Mouse (Mus musculus): Measurements from ENCODE around the gene Diexf. TPM values are rescaled to one million over a fixed set of nuclear protein-coding genes. Genes with fewer than 3 reads are reported as not detected.

Diexf gene
- polyA plus RNA-seq, 1 experiment from 2014 or later, result 7.2 TPM

- H3K4me3 ChIP-seq, result no peak overlapping the region
- no peak for ATAC-seq (ENCODE audit: low FRiP score, low read depth)
- H3K27ac ChIP-seq (replicated peaks), result no peak overlapping the region
- H3K4me1 ChIP-seq (replicated peaks), result peaks cover 12% of the 10 kb centered on the region
- H3K9ac ChIP-seq, result no peak overlapping the region
- no peak overlapping the region for H3K4me2 ChIP-seq
- no peaks in the 10 kb centered on the region for H3K9me3 ChIP-seq
- WGBS, result 83% methylated on average over 15 of the region's 15 CpGs
- H3K36me3 ChIP-seq, result no peaks in the 10 kb centered on the region
- peaks cover 41% of the 10 kb centered on the region for H3K27me3 ChIP-seq
Measured at GRCm38 (mm10) chr1:193156316-193157110, 26.4 kb upstream of the Diexf start.

- Histone ChIP-seq H3K27me3 (peaks cover 52% of the 10 kb centered on the region), H3K9me3 (no peaks in the 10 kb centered on the region), H3K36me3 (no peaks in the 10 kb centered on the region), H3K4me3 (no peak overlapping the region), H3K27ac (replicated peaks) (no peak overlapping the region), H3K4me2 (peak overlapping the region; percentile 31), H3K4me1 (replicated peaks) (peaks cover 13% of the 10 kb centered on the region), H3K9ac (no peak overlapping the region)
- WGBS, result 29% methylated on average over 16 of the region's 16 CpGs
- ATAC-seq (ENCODE audit: low FRiP score, low read depth), result no peak
Measured at GRCm38 (mm10) chr1:193153561-193153960, 23.5 kb upstream of the Diexf start.

GRCm38 (mm10) chr1:193152872-193153271, 22.8 kb upstream of the Diexf start, which contains the start of gene Irf6:
Irf6 (plus strand) TSS chr1:193153111.
- Histone ChIP-seq H3K4me3 (peak within 1 kb of the TSS; percentile 14; the same call in 1 of the 2 replicates), H3K27me3 (peaks cover 52% of the 10 kb centered on the region), H3K4me1 (replicated peaks) (peaks cover 13% of the 10 kb centered on the region), H3K27ac (replicated peaks) (no peak within 1 kb of the TSS), H3K4me2 (peak within 1 kb of the TSS; percentile 31), H3K36me3 (no peaks in the 10 kb centered on the region), H3K9me3 (no peaks in the 10 kb centered on the region), H3K9ac (no peak within 1 kb of the TSS)
- no peak for ATAC-seq (ENCODE audit: low FRiP score, low read depth)
- 2% methylated on average over 30 of the region's 30 CpGs for WGBS

- no peaks in the 10 kb centered on the region for H3K36me3 ChIP-seq
- H3K9ac ChIP-seq, result no peak overlapping the region
- no peak for ATAC-seq (ENCODE audit: low FRiP score, low read depth)
- H3K4me3 ChIP-seq, result no peak overlapping the region
- H3K27ac ChIP-seq (replicated peaks), result no peak overlapping the region
- H3K4me1 ChIP-seq (replicated peaks), result peaks cover 13% of the 10 kb centered on the region
- H3K9me3 ChIP-seq, result no peaks in the 10 kb centered on the region
- no peak overlapping the region for H3K4me2 ChIP-seq
- 36% methylated on average over 7 of the region's 7 CpGs for WGBS
- peaks cover 52% of the 10 kb centered on the region for H3K27me3 ChIP-seq
Measured at GRCm38 (mm10) chr1:193151134-193151533, 21.1 kb upstream of the Diexf start.

GRCm38 (mm10) chr1:193149231-193149630, 19.2 kb upstream of the Diexf start:
- no peaks in the 10 kb centered on the region for H3K36me3 ChIP-seq
- peaks cover 38% of the 10 kb centered on the region for H3K27me3 ChIP-seq
- H3K4me3 ChIP-seq, result no peak overlapping the region
- peaks cover 13% of the 10 kb centered on the region for H3K4me1 ChIP-seq (replicated peaks)
- no peak overlapping the region for H3K4me2 ChIP-seq
- 69% methylated on average over 3 of the region's 3 CpGs for WGBS
- no peaks in the 10 kb centered on the region for H3K9me3 ChIP-seq
- H3K27ac ChIP-seq (replicated peaks), result no peak overlapping the region
- ATAC-seq (ENCODE audit: low FRiP score, low read depth), result no peak
- H3K9ac ChIP-seq, result no peak overlapping the region

GRCm38 (mm10) chr1:193146416-193146815, 16.3 kb upstream of the Diexf start:
- Histone ChIP-seq H3K4me2 (no peak overlapping the region), H3K9ac (no peak overlapping the region), H3K36me3 (no peaks in the 10 kb centered on the region), H3K27me3 (peaks cover 10% of the 10 kb centered on the region), H3K4me1 (replicated peaks) (0 out of 2 replicates have a peak, but pooled peaks cover 6% of the 10 kb centered on the region), H3K4me3 (no peak overlapping the region), H3K27ac (replicated peaks) (no peak overlapping the region), H3K9me3 (no peaks in the 10 kb centered on the region)
- WGBS, result 94% methylated on average over 1 of the region's 1 CpGs
- ATAC-seq (ENCODE audit: low FRiP score, low read depth), result no peak

GRCm38 (mm10) chr1:193145101-193145500, 15.0 kb upstream of the Diexf start:
- 85% methylated on average over 4 of the region's 4 CpGs for WGBS
- Histone ChIP-seq H3K36me3 (no peaks in the 10 kb centered on the region), H3K9ac (no peak overlapping the region), H3K4me1 (replicated peaks) (no peaks in the 10 kb centered on the region), H3K27me3 (no peaks in the 10 kb centered on the region), H3K4me3 (no peak overlapping the region), H3K27ac (replicated peaks) (no peak overlapping the region), H3K4me2 (no peak overlapping the region), H3K9me3 (no peaks in the 10 kb centered on the region)
- no peak for ATAC-seq (ENCODE audit: low FRiP score, low read depth)

GRCm38 (mm10) chr1:193144516-193144915, 14.4 kb upstream of the Diexf start:
- Histone ChIP-seq H3K9ac (no peak overlapping the region), H3K9me3 (no peaks in the 10 kb centered on the region), H3K4me3 (no peak overlapping the region), H3K27me3 (no peaks in the 10 kb centered on the region), H3K36me3 (no peaks in the 10 kb centered on the region), H3K4me2 (no peak overlapping the region), H3K27ac (replicated peaks) (no peak overlapping the region), H3K4me1 (replicated peaks) (no peaks in the 10 kb centered on the region)
- WGBS, result 89% methylated on average over 6 of the region's 6 CpGs
- no peak for ATAC-seq (ENCODE audit: low FRiP score, low read depth)

GRCm38 (mm10) chr1:193142517-193143062, 12.5 kb upstream of the Diexf start:
- no peaks in the 10 kb centered on the region for H3K27me3 ChIP-seq
- H3K36me3 ChIP-seq, result no peaks in the 10 kb centered on the region
- no peak overlapping the region for H3K27ac ChIP-seq (replicated peaks)
- H3K4me2 ChIP-seq, result no peak overlapping the region
- no peak overlapping the region for H3K9ac ChIP-seq
- no peak overlapping the region for H3K4me3 ChIP-seq
- no peaks in the 10 kb centered on the region for H3K4me1 ChIP-seq (replicated peaks)
- WGBS, result 91% methylated on average over 8 of the region's 8 CpGs
- H3K9me3 ChIP-seq, result no peaks in the 10 kb centered on the region
- no peak for ATAC-seq (ENCODE audit: low FRiP score, low read depth)

- ATAC-seq (ENCODE audit: low FRiP score, low read depth), result no peak
- H3K36me3 ChIP-seq, result no peaks in the 10 kb centered on the region
- no peaks in the 10 kb centered on the region for H3K4me1 ChIP-seq (replicated peaks)
- H3K9ac ChIP-seq, result no peak overlapping the region
- H3K27me3 ChIP-seq, result no peaks in the 10 kb centered on the region
- no peak overlapping the region for H3K27ac ChIP-seq (replicated peaks)
- H3K4me2 ChIP-seq, result no peak overlapping the region
- H3K4me3 ChIP-seq, result no peak overlapping the region
- H3K9me3 ChIP-seq, result no peaks in the 10 kb centered on the region
- 88% methylated on average over 7 of the region's 7 CpGs for WGBS
Measured at GRCm38 (mm10) chr1:193141118-193141517, 11.0 kb upstream of the Diexf start.

- ATAC-seq (ENCODE audit: low FRiP score, low read depth), result no peak
- Histone ChIP-seq H3K36me3 (no peaks in the 10 kb centered on the region), H3K4me1 (replicated peaks) (no peaks in the 10 kb centered on the region), H3K4me2 (no peak overlapping the region), H3K27me3 (no peaks in the 10 kb centered on the region), H3K4me3 (no peak overlapping the region), H3K9ac (no peak overlapping the region), H3K9me3 (no peaks in the 10 kb centered on the region), H3K27ac (replicated peaks) (no peak overlapping the region)
- WGBS, result 66% methylated on average over 3 of the region's 3 CpGs
Measured at GRCm38 (mm10) chr1:193138669-193139068, 8.6 kb upstream of the Diexf start.

- no peak overlapping the region for H3K4me2 ChIP-seq
- no peaks in the 10 kb centered on the region for H3K9me3 ChIP-seq
- no peak overlapping the region for H3K4me3 ChIP-seq
- ATAC-seq (ENCODE audit: low FRiP score, low read depth), result no peak
- H3K27ac ChIP-seq (replicated peaks), result no peak overlapping the region
- H3K4me1 ChIP-seq (replicated peaks), result no peaks in the 10 kb centered on the region
- no peak overlapping the region for H3K9ac ChIP-seq
- WGBS, result 54% methylated on average over 7 of the region's 7 CpGs
- no peaks in the 10 kb centered on the region for H3K36me3 ChIP-seq
- H3K27me3 ChIP-seq, result no peaks in the 10 kb centered on the region
Measured at GRCm38 (mm10) chr1:193138087-193138486, 8.0 kb upstream of the Diexf start.

Data from hindbrain, embryonic 15.5 days (tissue).